In the genomic region with DNA sequence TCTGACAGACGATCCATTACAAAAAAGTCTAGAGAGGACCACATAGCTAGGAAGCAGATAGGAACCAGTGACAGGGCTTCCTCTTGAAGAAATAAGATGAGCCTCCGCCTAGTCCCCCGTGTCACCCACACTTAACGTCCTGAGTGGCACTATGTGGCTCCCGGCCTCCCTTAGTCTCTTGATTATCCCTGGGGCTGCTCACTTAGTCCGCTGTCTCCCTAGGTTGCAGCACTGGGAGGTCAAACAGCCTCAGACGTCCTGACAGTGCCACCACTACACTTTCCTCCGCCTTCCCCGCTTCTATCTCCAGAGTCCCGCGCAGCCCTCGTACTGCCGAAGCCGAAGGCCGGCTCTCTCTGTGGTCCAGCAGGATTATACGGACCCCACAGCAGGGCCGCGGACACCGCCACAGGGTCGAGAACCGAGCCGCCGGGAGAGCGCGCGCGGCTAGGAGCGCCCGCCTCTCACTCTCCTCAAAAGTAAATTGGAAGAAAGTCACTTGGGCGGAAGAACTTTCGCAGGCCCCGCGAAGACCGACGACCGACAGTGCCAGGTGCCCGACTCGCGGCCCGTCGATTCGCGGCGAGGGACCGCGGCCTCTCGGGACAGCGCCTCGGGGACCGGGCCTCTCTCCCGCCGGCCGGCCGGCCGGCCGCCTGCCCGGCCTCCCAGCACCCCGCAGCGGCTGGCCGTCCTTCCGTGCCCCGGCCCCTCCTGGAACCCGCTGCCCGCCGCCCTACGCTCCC, we compare ENCODE assay signal across 8 mouse cellular contexts. TPM values are rescaled to one million over a fixed set of nuclear protein-coding genes. Genes with fewer than 3 reads are reported as not detected.
DNase-seq lines count a peak whose midpoint lies in the region; ATAC-seq and TF ChIP-seq lines count a peak whose summit lies in the region.

No protein-coding gene starts in this region.

- H3K4me1 ChIP-seq in kidney, embryonic 16.5 days (ENCODE audit: insufficient read depth, low read length): peaks cover 20% of the 10 kb centered on the region
- peaks cover 60% of the 10 kb centered on the region for H3K4me1 ChIP-seq in erythroblast, embryonic 14.5 days (ENCODE audit: control insufficient read depth)
- peaks cover 22% of the 10 kb centered on the region for H3K4me1 ChIP-seq in limb, embryonic 12.5 days (replicated peaks)

- no peaks in the 10 kb centered on the region for H3K9me3 ChIP-seq in kidney, embryonic 16.5 days (ENCODE audit: low read length)
- no peaks in the 10 kb centered on the region for H3K9me3 ChIP-seq in erythroblast, embryonic 14.5 days (ENCODE audit: control insufficient read depth, low read length)
- no peaks in the 10 kb centered on the region for H3K9me3 ChIP-seq in limb, embryonic 12.5 days

- ATAC-seq in kidney, embryonic 16.5 days (ENCODE audit: low FRiP score, low TSS enrichment): peak; percentile 36; the same call in 1 of the 2 replicates
- ATAC-seq in limb, embryonic 12.5 days (ENCODE audit: insufficient number of reproducible peaks, insufficient read depth, low FRiP score, low TSS enrichment, low read depth): no peak

- H3ac ChIP-seq in myocyte (ENCODE audit: control insufficient read depth, insufficient read length): peak overlapping the region; percentile 79

- peak overlapping the region; percentile 69 for H3K4me2 ChIP-seq in kidney, embryonic 16.5 days (replicated peaks; ENCODE audit: low read depth, low read length)
- peak overlapping the region; percentile 94 for H3K4me2 ChIP-seq in limb, embryonic 12.5 days
- peak overlapping the region; percentile 68 for H3K4me2 ChIP-seq in myocyte (ENCODE audit: low read depth)

- DNase-seq in kidney, postnatal 4 days: no peak
- DNase-seq in MN1 (ENCODE audit: low spot score): peak; percentile 23
- no peak for DNase-seq in cerebellum, adult 8-10 months
- no peak for DNase-seq in layer of hippocampus, postnatal 36 days

- peaks cover 33% of the 10 kb centered on the region for H3K79me2 ChIP-seq in myocyte (ENCODE audit: control insufficient read depth, insufficient read depth)

- WGBS in kidney, embryonic 16.5 days: under 1% methylated on average over 65 of the region's 66 CpGs
- 1% methylated on average over 66 of the region's 66 CpGs for WGBS in limb, embryonic 12.5 days

- H3K27me3 ChIP-seq in kidney, embryonic 16.5 days (ENCODE audit: insufficient read depth, low read length): 0 out of 2 replicates have a peak, but pooled peaks cover 4% of the 10 kb centered on the region
- H3K27me3 ChIP-seq in erythroblast, embryonic 14.5 days (ENCODE audit: control insufficient read depth): peaks cover 23% of the 10 kb centered on the region
- no peaks in the 10 kb centered on the region for H3K27me3 ChIP-seq in limb, embryonic 12.5 days
- peaks cover 11% of the 10 kb centered on the region for H3K27me3 ChIP-seq in myocyte (ENCODE audit: control insufficient read depth, insufficient read depth, insufficient read length)

- peak overlapping the region; percentile 77 for H3K27ac ChIP-seq in kidney, embryonic 16.5 days (ENCODE audit: low read length)
- H3K27ac ChIP-seq in limb, embryonic 12.5 days: peak overlapping the region; percentile 73

- peaks cover 4% of the 10 kb centered on the region; the same call in 1 of the 2 replicates for H3K36me3 ChIP-seq in kidney, embryonic 16.5 days (ENCODE audit: insufficient read depth, low read length)
- peaks cover 40% of the 10 kb centered on the region for H3K36me3 ChIP-seq in erythroblast, embryonic 14.5 days (ENCODE audit: control insufficient read depth)
- H3K36me3 ChIP-seq in limb, embryonic 12.5 days: peaks cover 14% of the 10 kb centered on the region; the same call in 1 of the 2 replicates
- H3K36me3 ChIP-seq in myocyte (ENCODE audit: control insufficient read depth, insufficient read depth): no peaks in the 10 kb centered on the region

- TF ChIP-seq POLR2A in myocyte (IDR thresholded peaks at IDR 0.05; ENCODE audit: insufficient read length, low read depth): no peak

- peak overlapping the region; percentile 85 for H3K4me3 ChIP-seq in kidney, embryonic 16.5 days (ENCODE audit: low read length)
- peak overlapping the region; percentile 82 for H3K4me3 ChIP-seq in erythroblast, embryonic 14.5 days (replicated peaks)
- peak overlapping the region; percentile 93 for H3K4me3 ChIP-seq in limb, embryonic 12.5 days (replicated peaks)
- H3K4me3 ChIP-seq in myocyte: peak overlapping the region; percentile 46

- peak overlapping the region; percentile 89 for H3K9ac ChIP-seq in kidney, embryonic 16.5 days (replicated peaks; ENCODE audit: low read length)
- H3K9ac ChIP-seq in limb, embryonic 12.5 days (replicated peaks): peak overlapping the region; percentile 93

TF ChIP-seq in myocyte, 11 proteins besides CTCF, POLR2A, EP300 and RAD21:
- TF ChIP-seq MYOD1 (IDR thresholded peaks at IDR 0.05; ENCODE audit: control insufficient read depth in 1 of 3, insufficient read length in 2 of 3, low read depth in 2 of 3): no peak
- no peak for TF ChIP-seq E2F4 (IDR thresholded peaks at IDR 0.05; ENCODE audit: insufficient read depth)

RNA-seq across cellular contexts. Expression of a gene that starts 0.5 kb away (rescaled TPM):
- polyA plus RNA-seq in kidney, embryonic 16.5 days (2015; fragmentation: Nextera tagmentation; extraction: Ambion mirVana): 69.1 and 77.2 TPM in 2 replicates
- 24.8 and 29.2 TPM in 2 replicates for polyA plus RNA-seq in erythroblast, embryonic 14.5 days (2012)
- polyA plus RNA-seq in limb, embryonic 12.5 days (2016; fragmentation: Nextera tagmentation; extraction: Ambion mirVana): 62.2 and 64.1 TPM in 2 replicates
- polyA plus RNA-seq in myocyte (2012; fragmentation: generic; extraction: Trizol): 39.2 TPM
- total RNA-seq in layer of hippocampus, postnatal 36 days (2021): 10 to 100 TPM; 28.4 to 29.9 TPM

RNA-seq across cellular contexts. Expression of a gene that starts 35.3 kb away (rescaled TPM):
- polyA plus RNA-seq in kidney, embryonic 16.5 days (2015; fragmentation: Nextera tagmentation; extraction: Ambion mirVana): 2.4 and 2.5 TPM in 2 replicates
- polyA plus RNA-seq in erythroblast, embryonic 14.5 days (2012): 7.6 and 9.7 TPM in 2 replicates
- 0.88 and 1.0 TPM in 2 replicates for polyA plus RNA-seq in limb, embryonic 12.5 days (2016; fragmentation: Nextera tagmentation; extraction: Ambion mirVana)
- 9.1 TPM for polyA plus RNA-seq in myocyte (2012; fragmentation: generic; extraction: Trizol)
- total RNA-seq in layer of hippocampus, postnatal 36 days (2021): 100 to 1,000 TPM; 123 to 125 TPM
